Mouse (Mus musculus) NIH3T3 (cell line): ENCODE data around the gene Cyp4a32.

Experiments
- DNase-seq: peaks from one replicate; pipeline ENCODE4 v3.0.0-alpha.2; 2012; ENCODE audit warnings: low read depth

Gene Cyp4a32

DNA sequence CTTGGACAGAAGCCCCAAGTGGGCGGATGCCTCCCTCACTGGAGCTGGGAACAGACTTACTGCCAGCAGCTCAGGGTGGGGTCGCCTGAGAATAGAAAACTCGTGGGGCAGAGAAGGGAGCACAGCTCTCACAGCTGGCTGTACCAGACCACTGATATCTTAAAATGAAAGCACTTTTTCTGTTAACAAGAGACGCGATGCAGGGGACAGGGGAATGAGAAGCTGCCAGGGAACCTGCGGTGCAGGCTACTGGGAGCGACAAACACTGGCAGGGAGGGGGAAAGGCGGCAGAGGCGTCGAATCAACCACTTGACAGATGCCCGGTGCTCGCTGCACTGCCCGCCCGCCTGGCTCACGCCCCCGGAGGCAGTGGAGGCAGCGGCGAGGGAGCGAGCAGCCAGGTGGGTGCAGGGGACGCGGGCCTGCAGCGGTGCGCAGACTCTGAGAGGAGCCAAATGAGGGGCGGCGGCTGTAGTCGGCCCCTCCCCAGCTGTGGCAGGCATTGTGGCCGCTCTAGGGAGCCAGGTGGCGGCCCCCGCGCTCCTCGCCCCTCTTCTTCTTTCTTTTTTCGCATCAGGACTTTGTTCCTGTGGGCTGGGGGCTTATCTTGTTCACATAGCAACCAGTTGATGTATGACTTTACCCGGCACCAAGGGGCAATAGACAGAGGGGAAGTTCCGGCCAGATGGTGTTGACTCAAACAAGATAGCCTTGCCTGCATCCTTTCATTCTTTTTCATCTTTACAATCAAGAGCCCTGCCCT, 56.5 kb downstream of the Cyp4a32 start:
- DNase-seq: no peak

GRCm38 (mm10) chr4:115657867-115658249, 57.1 kb downstream of the Cyp4a32 start:
- DNase-seq: no peak

DNA sequence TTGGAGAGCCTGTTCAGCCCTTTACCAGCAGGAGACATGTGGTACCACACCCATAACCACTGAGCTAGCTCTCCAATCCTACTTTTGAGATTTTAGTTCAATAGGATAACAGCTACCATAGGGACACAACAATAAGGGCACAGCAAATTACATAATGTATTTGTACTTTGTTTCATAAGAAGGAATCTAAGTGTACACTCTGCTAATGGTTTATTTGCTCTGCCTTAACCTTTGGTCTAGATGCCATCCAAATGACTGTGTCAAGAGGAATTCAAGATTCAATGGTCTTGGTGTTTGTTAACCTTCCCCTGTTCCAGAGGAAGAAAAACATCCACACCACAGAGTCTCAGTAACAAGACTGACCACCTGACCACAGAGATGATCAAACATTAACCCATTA, 58.4 kb downstream of the Cyp4a32 start:
- no peak for DNase-seq
